Mouse (Mus musculus) CH12.LX (cell line): ENCODE measurements at regions not wholly inside any gene's neighbourhood (a gene's known extent, or its start where the extent isn't known, plus 50 kb on each side); places are given as distances from the start of the nearest gene placed in this dataset.

Experiments
- DNase-seq: peaks from one replicate; pipeline ENCODE4 v3.0.0-alpha.2; 2013; ENCODE audit errors: extremely low read depth
- H3K27ac ChIP-seq: 2 replicates; pipeline ENCODE4 v1.5.1; 2012; ENCODE audit warnings: low read depth, mild to moderate bottlenecking, control low read depth, moderate library complexity; ENCODE audit not compliant: insufficient read depth
- H3K27me3 ChIP-seq: replicated peaks from 2 replicates; pipeline ENCODE3; 2012; ENCODE audit warnings: inconsistent platforms
- H3K36me3 ChIP-seq, 2 experiments: replicated peaks in 1 of 2; 2 replicates each; pipeline versions ENCODE3 to v1.6.1; 2012; ENCODE audit warnings: inconsistent platforms in 1 of 2, low read length in 1 of 2, mild to moderate bottlenecking in 1 of 2, mixed read lengths in 1 of 2, moderate library complexity in 1 of 2; ENCODE audit not compliant: control insufficient read depth in 1 of 2, insufficient read depth in 1 of 2
- H3K4me1 ChIP-seq, 2 experiments: 2 replicates each; pipeline ENCODE4 v1.6.1; 2012; ENCODE audit warnings: inconsistent platforms in 1 of 2, moderate library complexity in 1 of 2; ENCODE audit not compliant: insufficient read depth in 2 of 2, control insufficient read depth in 1 of 2
- H3K4me2 ChIP-seq: 2 replicates; pipeline ENCODE4 v1.6.1; 2012; ENCODE audit warnings: low read depth, mild to moderate bottlenecking, control low read depth; ENCODE audit not compliant: poor library complexity, insufficient read depth, severe bottlenecking
- H3K4me3 ChIP-seq, 3 experiments: fragments of 150-350 bp in 1 of 3; sonication (generic) in 1 of 3; replicated peaks in 1 of 3; 2 replicates each; pipeline versions ENCODE3 to v1.5.1; 2011 to 2012; ENCODE audit warnings: low read depth in 2 of 3, low read length in 2 of 3, mild to moderate bottlenecking in 2 of 3, moderate library complexity in 2 of 3, control low read depth in 1 of 3, improper control_type of control experiment in 1 of 3, inconsistent platforms in 1 of 3, mixed read lengths in 1 of 3; ENCODE audit not compliant: poor library complexity in 1 of 3
- H3K79me2 ChIP-seq: replicated peaks from 2 replicates; pipeline ENCODE4 v1.6.1; 2012; ENCODE audit warnings: mild to moderate bottlenecking, moderate library complexity; ENCODE audit not compliant: control insufficient read depth, poor library complexity, insufficient read depth, severe bottlenecking; ENCODE audit errors: extremely low read depth
- H3K9ac ChIP-seq: 2 replicates; pipeline ENCODE4 v1.6.1; 2012; ENCODE audit warnings: low read depth, mild to moderate bottlenecking, control low read depth, moderate library complexity; ENCODE audit not compliant: insufficient read depth
- H3K9me3 ChIP-seq: replicated peaks from 2 replicates; pipeline ENCODE3; 2012; ENCODE audit warnings: low read length, inconsistent platforms, mixed read lengths
- BHLHE40 ChIP-seq: IDR thresholded peaks from 2 replicates; pipeline ENCODE4 v1.6.1; 2011; ENCODE audit warnings: mild to moderate bottlenecking, low read depth, low read length, improper control_type of control experiment
- CHD1 ChIP-seq: IDR thresholded peaks from 2 replicates; pipeline ENCODE4 v1.6.1; 2012; ENCODE audit warnings: low read depth, low read length, improper control_type of control experiment, inconsistent platforms
- CTCF ChIP-seq, 2 experiments: IDR thresholded peaks in 1 of 2; conservative IDR thresholded peaks in 1 of 2; 2 replicates each; pipeline ENCODE4 v1.5.1; 2011 to 2012; ENCODE audit warnings: low read depth in 2 of 2, low read length in 2 of 2, improper control_type of control experiment in 1 of 2, inconsistent platforms in 1 of 2, mild to moderate bottlenecking in 1 of 2, moderate library complexity in 1 of 2
- ETS1 ChIP-seq: conservative IDR thresholded peaks from 2 replicates; pipeline ENCODE4 v1.6.1; 2012; ENCODE audit warnings: low read depth, mild to moderate bottlenecking, inconsistent platforms, low read length, improper control_type of control experiment, moderate library complexity
- GABPA ChIP-seq: IDR thresholded peaks from 2 replicates; pipeline ENCODE4 v1.6.1; 2012; ENCODE audit warnings: low read depth, low read length, improper control_type of control experiment, inconsistent platforms; ENCODE audit not compliant: insufficient replicate concordance
- MAZ ChIP-seq: IDR thresholded peaks from 2 replicates; pipeline ENCODE4 v1.6.1; 2012; ENCODE audit warnings: low read depth, mild to moderate bottlenecking, inconsistent platforms, low read length, improper control_type of control experiment, moderate library complexity
- MYC ChIP-seq: IDR thresholded peaks from 2 replicates; pipeline ENCODE4 v1.6.1; 2011; ENCODE audit warnings: low read depth, mild to moderate bottlenecking, improper control_type of control experiment, low read length
- NELFE ChIP-seq: IDR thresholded peaks from 2 replicates; pipeline ENCODE4 v1.6.1; 2011; ENCODE audit warnings: low read depth, low read length, improper control_type of control experiment
- NRF1 ChIP-seq: IDR thresholded peaks from 2 replicates; pipeline ENCODE4 v1.6.1; 2014; ENCODE audit warnings: low read depth, mild to moderate bottlenecking, inconsistent platforms, low read length, improper control_type of control experiment, moderate library complexity
- POLR2A ChIP-seq: IDR thresholded peaks from 2 replicates; pipeline ENCODE4 v1.6.1; 2011; ENCODE audit warnings: low read depth, mild to moderate bottlenecking, improper control_type of control experiment, low read length
- POLR2AphosphoS2 ChIP-seq: IDR thresholded peaks from 2 replicates; pipeline ENCODE4 v1.6.1; 2011; ENCODE audit warnings: low read depth, low read length, improper control_type of control experiment
- SIN3A ChIP-seq: IDR thresholded peaks from 2 replicates; pipeline ENCODE4 v1.6.1; 2012; ENCODE audit warnings: low read length, improper control_type of control experiment, inconsistent platforms
- TBP ChIP-seq: conservative IDR thresholded peaks from 2 replicates; pipeline ENCODE4 v1.6.1; 2011; ENCODE audit warnings: low read depth, low read length, improper control_type of control experiment
- USF1 ChIP-seq: IDR thresholded peaks from 2 replicates; pipeline ENCODE4 v1.6.1; 2014; ENCODE audit warnings: low read depth, mild to moderate bottlenecking, inconsistent platforms, low read length, improper control_type of control experiment
- ZKSCAN1 ChIP-seq: IDR thresholded peaks from 2 replicates; pipeline ENCODE4 v1.6.1; 2012; ENCODE audit warnings: low read depth, inconsistent platforms, low read length, improper control_type of control experiment, borderline replicate concordance
- ZMIZ1 ChIP-seq: IDR thresholded peaks from 2 replicates; pipeline ENCODE4 v1.6.1; 2012; ENCODE audit warnings: low read depth, mild to moderate bottlenecking, inconsistent platforms, low read length, improper control_type of control experiment
- dilution Hi-C: fragments of 300-500 bp; cut with MboI; formaldehyde crosslinking; loops from 2 replicates; pipeline ENCODE4 v1.14.3; 2020; ENCODE audit warnings: low sequenced_read_pairs; ENCODE audit not compliant: extremely low pct_unique_long_range_greater_than_20kb, extremely low pct_ligation_motif_present
- in situ Hi-C: fragments of 300-500 bp; cut with MboI; formaldehyde crosslinking; loops from 3 replicates; pipeline ENCODE4 v1.14.3; 2019; ENCODE audit warnings: low sequenced_read_pairs, low pct_ligation_motif_present, low pct_unique_long_range_greater_than_20kb, mixed read lengths

DNA sequence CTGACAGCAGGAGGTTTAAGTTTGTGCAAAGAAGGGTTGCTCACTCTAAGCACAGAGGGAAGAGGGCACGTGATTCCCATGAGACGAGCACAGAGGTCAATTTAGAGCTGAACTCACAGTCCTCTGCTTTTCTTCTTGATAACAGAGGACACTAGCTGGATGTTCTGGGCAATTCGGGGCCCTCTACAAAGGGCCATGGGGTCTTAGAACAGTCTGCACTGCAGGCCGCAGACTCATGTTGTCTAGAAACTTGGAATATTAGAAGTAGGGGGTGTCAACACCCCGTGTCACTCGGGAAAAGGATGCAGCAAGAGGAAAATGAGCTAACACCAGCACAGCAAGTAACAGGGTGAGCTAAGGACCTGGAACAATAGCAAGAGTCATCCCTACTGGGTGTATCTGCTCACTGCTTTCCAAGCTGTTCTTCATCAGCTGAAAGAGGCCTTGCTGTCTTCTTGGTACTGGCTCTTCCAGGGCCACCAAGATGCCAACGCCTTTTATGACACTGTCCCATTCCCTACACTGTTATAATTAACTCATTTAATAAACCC is 58.5 kb upstream of the Gm45716 start:
- no peaks in the 10 kb centered on the region for H3K79me2 ChIP-seq
- no peaks in the 10 kb centered on the region for H3K27me3 ChIP-seq
- no peak overlapping the region for H3K4me2 ChIP-seq
- H3K4me1 ChIP-seq = no peaks in the 10 kb centered on the region
- dilution Hi-C loops (no loop called here), in situ Hi-C loops (no loop called here)
- no peak overlapping the region for H3K4me3 ChIP-seq
- no peak overlapping the region for H3K9ac ChIP-seq
- no peak for DNase-seq
- no peaks in the 10 kb centered on the region for H3K36me3 ChIP-seq
- TF ChIP-seq BHLHE40 = peak; percentile 34; the same call in 1 of the 2 replicates
- no peak for TF ChIP-seq GABPA
- H3K27ac ChIP-seq = no peak overlapping the region
- no peaks in the 10 kb centered on the region for H3K9me3 ChIP-seq

DNA sequence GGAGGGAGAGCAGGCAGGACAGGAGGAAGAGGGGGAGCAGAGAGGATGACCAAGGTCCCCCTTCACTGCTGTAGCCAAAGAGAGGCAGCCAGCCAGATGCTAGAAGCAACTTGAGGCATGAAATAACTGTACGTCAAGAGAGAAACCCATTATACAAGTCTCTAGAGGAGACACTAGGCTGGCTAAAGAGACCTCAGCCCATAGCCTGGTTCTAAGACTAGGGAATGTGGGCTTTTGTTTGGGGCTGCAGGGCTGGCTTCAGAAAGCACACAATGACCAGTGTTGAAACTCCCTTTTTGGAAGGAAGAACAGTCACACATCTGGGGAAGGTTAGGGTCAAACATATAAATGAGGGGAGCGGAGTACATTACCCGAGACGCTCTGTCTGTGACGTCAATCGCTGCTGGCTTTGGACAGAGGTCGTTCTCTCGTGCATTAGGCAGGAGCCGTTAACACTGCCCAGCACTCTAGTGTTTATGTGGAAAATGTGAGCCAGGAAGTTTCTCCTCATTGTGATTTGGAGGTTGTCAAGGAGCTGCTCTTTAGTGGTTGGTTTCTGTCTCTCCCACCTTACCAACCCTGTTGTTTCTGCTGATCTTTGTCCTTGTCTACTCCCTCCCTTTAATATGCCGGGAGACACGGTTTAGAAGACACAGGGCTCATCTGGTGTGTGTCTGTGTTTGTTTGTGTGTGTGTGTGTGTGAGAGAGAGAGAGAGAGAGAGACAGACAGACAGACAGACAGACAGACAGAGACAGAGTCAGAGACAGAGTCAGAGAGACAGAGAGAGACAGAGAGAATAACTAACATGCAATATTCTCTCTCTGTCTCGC is 57.5 kb upstream of the Gm45716 start:
- in situ Hi-C loops = no loop called here
- no peaks in the 10 kb centered on the region for H3K27me3 ChIP-seq
- TF ChIP-seq MYC (no peak), NRF1 (no peak), MAZ (no peak), USF1 (no peak), ETS1 (no peak), POLR2A (no peak), NELFE (no peak), ZKSCAN1 (no peak), CTCF (conservative IDR thresholded peaks at IDR 0.05 in 1 of 2, IDR thresholded peaks at IDR 0.05 in 1 of 2; ENCODE audit: low read depth in 2 of 2, low read length in 2 of 2) (no peak), CHD1 (no peak), POLR2AphosphoS2 (no peak), TBP (no peak), ZMIZ1 (no peak), SIN3A (no peak)
- TF ChIP-seq, all 38 proteins: peak for 0
- H3K4me2 ChIP-seq = no peak overlapping the region
- no peak overlapping the region for H3K9ac ChIP-seq
- no peaks in the 10 kb centered on the region for H3K4me1 ChIP-seq
- H3K27ac ChIP-seq = no peak overlapping the region
- no peaks in the 10 kb centered on the region for H3K9me3 ChIP-seq
- no peaks in the 10 kb centered on the region for H3K79me2 ChIP-seq
- no peak for DNase-seq
- H3K4me3 ChIP-seq = no peak overlapping the region
- H3K36me3 ChIP-seq = no peaks in the 10 kb centered on the region
- dilution Hi-C loops = no loop called here
